Mouse (Mus musculus): ENCODE data around the gene D3Ertd254e.

The D3Ertd254e gene

GRCm38 (mm10) chr3:36212758-36213157 is 61.9 kb downstream of the D3Ertd254e start:
- DNase-seq (ENCODE audit: low spot score), result no peak

All from urinary bladder, postnatal 10 days (tissue).